Mouse (Mus musculus) kidney, adult 2 months (tissue): ENCODE data around the gene Jup.

Experiments
- CTCF ChIP-seq: fragments of 200-500 bp; conservative IDR thresholded peaks from 2 replicates; pipeline ENCODE4 v1.5.1; 2011; ENCODE audit warnings: low read depth, mild to moderate bottlenecking, control low read depth, low read length, moderate library complexity, mixed read lengths; ENCODE audit not compliant: insufficient read depth, insufficient read length
- POLR2A ChIP-seq: fragments of 200-500 bp; IDR thresholded peaks from one replicate; pipeline ENCODE4 v1.6.1; 2011; ENCODE audit warnings: low read depth, low read length, control low read depth

GRCm38 (mm10) chr11:100369145-100369544, 28.4 kb downstream of the Jup start:
- TF ChIP-seq CTCF (no peak), POLR2A (no peak)
